Mouse (Mus musculus): ENCODE data around the gene Zer1.

- no peak for TF ChIP-seq TAL1 (IDR thresholded peaks at IDR 0.05; ENCODE audit: low read length)
- TF ChIP-seq GATA1 (IDR thresholded peaks at IDR 0.05; ENCODE audit: low read length) = no peak
Measured at GRCm38 (mm10) chr2:30112564-30112963, 11.8 kb downstream of the Zer1 start.

Measured in erythroblast, embryonic 14.5 days (primary cell).